Mouse (Mus musculus): ENCODE data around the gene Car5a. TPM values are rescaled to one million over a fixed set of nuclear protein-coding genes. Genes with fewer than 3 reads are reported as not detected.

Car5a gene
- not detected for polyA plus RNA-seq (2015; fragmentation: Illumina TruSeq; extraction: RNeasy Lipid Tissue Mini Kit (QIAGEN cat#74804); ENCODE audit: insufficient read depth, low replicate concordance)

GRCm38 (mm10) chr8:121944831-121945230, at the start of gene Car5a:
Gene Car5a (minus strand): TSS chr8:121944904.

GRCm38 (mm10) chr8:121949222-121949800, 4.6 kb upstream of the Car5a start, which contains the start of gene Banp:
Gene Banp (plus strand): TSS chr8:121949750.

GRCm38 (mm10) chr8:121907587-121908248, 37.0 kb downstream of the Car5a start, which contains the start of gene Slc7a5:
Gene Slc7a5 (minus strand): TSS chr8:121907694.

Other genes starting within 250 kb of the Car5a start
- not detected for gene Jph3, start 215.3 kb downstream of the Car5a start, polyA plus RNA-seq (2015; fragmentation: Illumina TruSeq; extraction: RNeasy Lipid Tissue Mini Kit (QIAGEN cat#74804); ENCODE audit: insufficient read depth, low replicate concordance)
- gene Klhdc4, start 115.3 kb downstream of the Car5a start, polyA plus RNA-seq (2015; fragmentation: Illumina TruSeq; extraction: RNeasy Lipid Tissue Mini Kit (QIAGEN cat#74804); ENCODE audit: insufficient read depth, low replicate concordance) = 19.6 TPM
- 14.8 TPM for gene Slc7a5, start 37.2 kb downstream of the Car5a start, polyA plus RNA-seq (2015; fragmentation: Illumina TruSeq; extraction: RNeasy Lipid Tissue Mini Kit (QIAGEN cat#74804); ENCODE audit: insufficient read depth, low replicate concordance)
- 20.6 TPM for gene Banp, start 4.8 kb upstream of the Car5a start, polyA plus RNA-seq (2015; fragmentation: Illumina TruSeq; extraction: RNeasy Lipid Tissue Mini Kit (QIAGEN cat#74804); ENCODE audit: insufficient read depth, low replicate concordance)

Measured in spleen, adult 10 weeks (tissue).